Mouse (Mus musculus) neural tube, embryonic 11.5 days (tissue): ENCODE results near the gene F13a1. TPM values are rescaled to one million over a fixed set of nuclear protein-coding genes. Genes with fewer than 3 reads are reported as not detected.

Experiments used
- ATAC-seq: fragments of 200-750 bp; cut with Nextera tagmentation; 2 replicates; pipeline ENCODE4 v1.8.0; 2017; ENCODE audit warnings: moderate number of reproducible peaks, mild to moderate bottlenecking, moderate TSS enrichment, moderate library complexity; ENCODE audit not compliant: insufficient read depth, low FRiP score, low TSS enrichment
- DNase-seq: peaks from one replicate; pipeline ENCODE4 v3.0.0-alpha.2; 2015; ENCODE audit warnings: low spot score
- H3K27ac ChIP-seq: fragments of 300-500 bp; sonication (generic); 2 replicates; pipeline ENCODE4 v1.5.1; 2014; ENCODE audit warnings: low read depth, mild to moderate bottlenecking, low read length
- H3K27me3 ChIP-seq: fragments of 300-500 bp; sonication (generic); 2 replicates; pipeline ENCODE4 v1.6.1; 2014; ENCODE audit warnings: mild to moderate bottlenecking, low read length, mixed read lengths; ENCODE audit not compliant: control insufficient read depth, insufficient read depth
- H3K36me3 ChIP-seq: fragments of 300-500 bp; sonication (generic); 2 replicates; pipeline ENCODE4 v1.6.1; 2014; ENCODE audit warnings: mild to moderate bottlenecking, low read length, moderate library complexity, mixed read lengths; ENCODE audit not compliant: control insufficient read depth, insufficient read depth
- H3K4me1 ChIP-seq: fragments of 300-500 bp; sonication (generic); 2 replicates; pipeline ENCODE4 v1.6.1; 2014; ENCODE audit warnings: low read length, mixed read lengths; ENCODE audit not compliant: control insufficient read depth, insufficient read depth
- H3K4me2 ChIP-seq: fragments of 300-500 bp; sonication (generic); 2 replicates; pipeline ENCODE4 v1.6.1; 2014; ENCODE audit warnings: low read depth, mild to moderate bottlenecking, moderate library complexity
- H3K4me3 ChIP-seq: fragments of 300-500 bp; sonication (generic); 2 replicates; pipeline ENCODE4 v1.5.1; 2014; ENCODE audit warnings: low read depth, low read length
- H3K9ac ChIP-seq: fragments of 300-500 bp; sonication (generic); 2 replicates; pipeline ENCODE4 v1.6.1; 2014; ENCODE audit warnings: mild to moderate bottlenecking, low read length
- H3K9me3 ChIP-seq: fragments of 300-500 bp; sonication (generic); 2 replicates; pipeline ENCODE4 v1.6.1; 2016; ENCODE audit warnings: low read length; ENCODE audit not compliant: control insufficient read depth
- WGBS: fragments of 180-500 bp; shearing (Covaris S2); extraction: QIAGEN DNeasy Blood & Tissue Kit; methylation state at CpG from one replicate; pipeline ENCODE4 v1.1.7; 2014; 5-methylcytosine and 5-hydroxymethylcytosine counted together
- polyA plus RNA-seq: library from polyadenylated mRNA; unstranded; fragments of >200 nt; fragmentation: Nextera tagmentation; extraction: Ambion mirVana; gene quantifications from 2 replicates; pipeline ENCODE4 v1.2.1, GENCODE M21; 2014

Gene F13a1
- polyA plus RNA-seq, 1 experiment from 2014 or later: 5.7 TPM

DNA sequence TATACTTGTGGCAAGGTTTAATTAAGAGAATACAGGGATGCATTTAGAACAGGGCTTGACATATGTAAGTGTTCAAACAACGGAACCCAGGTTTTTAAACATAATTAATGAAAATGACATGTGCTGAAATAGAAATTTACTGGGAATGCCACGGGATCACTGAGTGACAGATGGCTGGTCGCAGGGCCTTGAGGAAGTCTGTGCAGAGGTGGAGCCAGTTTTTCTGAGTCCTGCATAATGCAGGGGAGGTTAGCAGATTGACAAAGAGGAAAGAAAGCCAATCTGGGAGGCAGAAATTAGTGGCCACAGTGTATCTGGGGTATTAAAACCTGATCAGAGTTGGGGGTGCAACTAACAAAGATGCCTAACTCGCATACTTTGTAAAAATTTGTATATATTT lies 130.3 kb downstream of the F13a1 start:
- WGBS: 71% methylated on average over 4 of the region's 4 CpGs
- Histone ChIP-seq H3K4me3 (no peak overlapping the region), H3K27ac (no peak overlapping the region), H3K9ac (no peak overlapping the region), H3K4me2 (no peak overlapping the region), H3K4me1 (no peaks in the 10 kb centered on the region), H3K36me3 (no peaks in the 10 kb centered on the region), H3K9me3 (no peaks in the 10 kb centered on the region), H3K27me3 (no peaks in the 10 kb centered on the region)
- ATAC-seq: no peak
- no peak for DNase-seq

DNA sequence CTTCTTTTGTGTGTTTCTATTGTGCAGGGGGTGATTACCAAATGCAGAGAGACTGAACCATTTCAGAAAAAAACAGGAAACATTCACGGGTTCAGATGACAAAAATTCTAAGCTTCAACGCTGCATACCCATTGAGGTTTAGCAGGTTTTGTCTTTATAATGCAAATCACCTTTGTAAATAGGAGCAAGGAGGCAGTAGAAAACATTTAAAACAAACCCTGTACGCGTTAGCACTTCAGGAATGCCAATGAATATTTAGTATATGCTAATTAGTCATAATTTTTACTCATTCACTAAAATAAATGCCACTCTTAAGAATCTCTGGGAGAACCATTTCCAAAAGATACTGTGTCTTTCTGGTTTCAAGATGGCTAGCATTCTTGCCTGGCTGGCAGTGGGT lies 146.2 kb downstream of the F13a1 start:
- 43% methylated on average over 4 of the region's 4 CpGs for WGBS
- no peaks in the 10 kb centered on the region for H3K9me3 ChIP-seq
- no peaks in the 10 kb centered on the region for H3K27me3 ChIP-seq
- no peak for DNase-seq
- no peak overlapping the region for H3K4me3 ChIP-seq
- H3K9ac ChIP-seq: no peak overlapping the region
- no peak for ATAC-seq
- no peak overlapping the region for H3K27ac ChIP-seq
- no peak overlapping the region for H3K4me2 ChIP-seq
- H3K4me1 ChIP-seq: no peaks in the 10 kb centered on the region
- no peaks in the 10 kb centered on the region for H3K36me3 ChIP-seq

DNA sequence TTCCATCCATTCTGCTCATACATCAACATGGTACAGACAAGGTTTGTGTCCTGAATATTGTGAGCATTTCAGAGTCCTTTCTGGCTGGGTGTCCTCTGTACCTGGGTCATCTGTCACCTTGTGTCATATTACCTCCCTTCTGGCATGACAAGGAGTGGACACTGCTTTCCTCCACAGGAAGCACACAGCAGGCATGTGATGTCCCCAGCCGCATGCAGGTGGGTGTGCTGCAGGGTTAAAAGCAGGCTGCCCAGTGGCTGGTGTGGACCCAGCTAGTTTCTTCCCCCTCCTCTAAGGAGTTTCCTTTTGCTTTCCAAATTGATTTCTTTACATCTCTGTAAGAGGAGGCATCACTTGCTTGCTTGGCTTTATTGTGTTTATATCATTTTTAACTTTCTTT lies 146.6 kb downstream of the F13a1 start:
- DNase-seq (no peak), ATAC-seq (no peak)
- Histone ChIP-seq H3K27me3 (no peaks in the 10 kb centered on the region), H3K36me3 (no peaks in the 10 kb centered on the region), H3K27ac (no peak overlapping the region), H3K9me3 (no peaks in the 10 kb centered on the region), H3K4me2 (no peak overlapping the region), H3K4me3 (no peak overlapping the region), H3K9ac (no peak overlapping the region), H3K4me1 (no peaks in the 10 kb centered on the region)
- WGBS: 53% methylated on average over 1 of the region's 1 CpGs

DNA sequence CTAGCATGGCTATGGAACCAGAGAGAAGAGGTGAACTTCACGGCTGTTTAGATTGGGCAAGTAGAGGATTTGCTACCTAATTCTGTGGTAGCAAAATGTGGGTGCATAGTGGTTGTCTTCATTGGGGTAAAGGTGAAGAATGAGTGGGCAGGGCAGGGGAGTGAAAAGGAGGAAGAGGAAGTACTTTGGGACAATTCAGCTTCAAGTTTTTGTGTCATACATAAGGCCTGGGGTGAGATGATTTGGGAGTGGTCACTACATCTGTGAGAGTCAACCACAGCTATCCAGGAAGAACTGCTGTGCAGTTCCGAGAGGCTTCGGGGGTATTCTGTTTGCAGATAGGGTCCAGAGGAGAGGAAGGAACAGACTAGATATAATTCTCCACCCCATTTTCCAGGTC lies 148.4 kb downstream of the F13a1 start:
- Histone ChIP-seq H3K27me3 (no peaks in the 10 kb centered on the region), H3K9me3 (no peaks in the 10 kb centered on the region), H3K9ac (no peak overlapping the region), H3K27ac (no peak overlapping the region), H3K36me3 (no peaks in the 10 kb centered on the region), H3K4me3 (no peak overlapping the region), H3K4me1 (no peaks in the 10 kb centered on the region), H3K4me2 (no peak overlapping the region)
- WGBS: 88% methylated on average over 3 of the region's 3 CpGs
- DNase-seq (no peak), ATAC-seq (no peak)

DNA sequence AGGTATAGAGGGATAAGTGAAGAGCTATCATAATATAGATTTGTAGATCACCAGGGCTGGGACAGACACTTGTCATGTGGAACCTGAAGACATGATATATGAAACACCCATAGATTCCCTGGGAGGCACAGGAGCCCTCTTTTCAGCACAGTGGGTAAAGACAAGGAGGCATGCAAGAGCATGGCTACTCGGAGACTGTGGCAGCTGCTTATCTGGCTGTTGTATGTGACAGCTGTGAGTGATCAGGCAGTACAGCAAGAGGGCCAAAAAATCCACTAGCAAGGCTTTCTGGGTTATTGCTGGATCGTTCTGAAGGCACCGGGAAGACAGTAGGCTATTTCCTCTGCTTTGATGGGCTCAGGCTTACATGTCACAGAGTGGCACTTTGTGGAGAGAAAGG lies 149.0 kb downstream of the F13a1 start:
- no peaks in the 10 kb centered on the region for H3K36me3 ChIP-seq
- 67% methylated on average over 3 of the region's 3 CpGs for WGBS
- H3K9ac ChIP-seq: no peak overlapping the region
- H3K27ac ChIP-seq: no peak overlapping the region
- no peaks in the 10 kb centered on the region for H3K27me3 ChIP-seq
- H3K9me3 ChIP-seq: no peaks in the 10 kb centered on the region
- no peaks in the 10 kb centered on the region for H3K4me1 ChIP-seq
- H3K4me3 ChIP-seq: no peak overlapping the region
- no peak for ATAC-seq
- no peak overlapping the region for H3K4me2 ChIP-seq
- no peak for DNase-seq

DNA sequence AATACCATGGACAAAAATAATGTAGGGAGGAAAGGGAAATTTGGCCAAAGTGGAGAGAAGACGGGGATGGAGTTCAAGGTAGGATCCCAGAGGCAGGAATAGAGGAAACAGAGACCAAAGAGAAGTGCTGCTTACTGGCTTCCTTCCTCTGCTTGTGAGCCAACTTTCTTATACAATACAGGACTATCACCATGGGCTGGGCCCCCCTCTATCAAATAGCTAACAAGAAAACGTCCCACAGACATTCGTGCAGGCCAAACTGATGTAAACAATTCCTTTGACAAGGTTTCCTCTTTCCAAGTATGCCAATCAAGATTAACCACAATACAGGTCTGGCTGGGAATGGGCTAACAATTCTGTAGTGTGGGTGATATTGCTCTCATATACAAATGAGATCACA lies 154.0 kb downstream of the F13a1 start:
- Histone ChIP-seq H3K4me2 (no peak overlapping the region), H3K9me3 (no peaks in the 10 kb centered on the region), H3K36me3 (no peaks in the 10 kb centered on the region), H3K27me3 (no peaks in the 10 kb centered on the region), H3K4me3 (no peak overlapping the region), H3K4me1 (no peaks in the 10 kb centered on the region), H3K9ac (no peak overlapping the region), H3K27ac (no peak overlapping the region)
- DNase-seq: no peak
- 77% methylated on average over 3 of the region's 3 CpGs for WGBS
- no peak for ATAC-seq

DNA sequence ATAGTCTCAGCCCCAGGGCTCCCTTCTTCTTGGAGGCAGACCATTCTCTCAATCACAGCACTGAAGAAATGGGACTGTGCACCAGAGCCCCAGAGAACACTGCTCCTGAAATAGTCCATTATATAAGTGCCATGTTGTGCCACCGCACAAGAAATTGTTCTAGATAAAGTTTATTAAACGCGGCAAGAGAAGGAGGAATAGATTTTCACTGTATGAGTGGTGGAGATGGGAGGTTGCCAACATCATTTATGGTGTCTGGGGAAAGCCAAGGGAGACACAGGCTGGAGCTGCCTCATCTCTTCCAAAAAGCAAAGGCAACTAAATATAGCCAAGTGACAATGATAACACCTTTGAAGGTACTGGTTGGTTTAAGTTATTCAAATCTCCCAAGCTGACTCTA lies 156.3 kb downstream of the F13a1 start:
- ATAC-seq (no peak), DNase-seq (no peak)
- 96% methylated on average over 3 of the region's 3 CpGs for WGBS
- Histone ChIP-seq H3K27ac (no peak overlapping the region), H3K4me1 (no peaks in the 10 kb centered on the region), H3K4me3 (no peak overlapping the region), H3K9me3 (no peaks in the 10 kb centered on the region), H3K36me3 (no peaks in the 10 kb centered on the region), H3K4me2 (no peak overlapping the region), H3K27me3 (no peaks in the 10 kb centered on the region), H3K9ac (no peak overlapping the region)

DNA sequence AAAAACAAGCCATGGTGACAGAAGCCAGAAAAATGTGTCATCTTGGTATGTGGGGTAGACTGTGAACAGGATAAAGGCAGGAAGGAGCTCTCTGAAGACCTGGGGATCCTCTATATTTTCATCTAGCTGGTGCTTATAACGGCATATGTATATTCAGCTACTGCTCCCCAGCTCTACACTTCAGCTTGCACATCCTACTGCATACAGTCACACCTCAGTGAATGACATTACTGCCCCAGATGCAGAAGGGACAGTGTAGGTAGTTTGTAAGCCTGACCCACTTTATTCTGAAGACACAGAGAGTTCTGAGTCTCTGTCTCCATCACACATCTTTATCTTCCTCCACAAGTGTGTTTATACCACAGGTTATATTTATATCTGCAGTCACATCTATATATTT lies 157.8 kb downstream of the F13a1 start:
- 83% methylated on average over 1 of the region's 1 CpGs for WGBS
- no peak for ATAC-seq
- no peak overlapping the region for H3K4me3 ChIP-seq
- H3K36me3 ChIP-seq: no peaks in the 10 kb centered on the region
- no peaks in the 10 kb centered on the region for H3K9me3 ChIP-seq
- no peak for DNase-seq
- no peak overlapping the region for H3K4me2 ChIP-seq
- no peak overlapping the region for H3K9ac ChIP-seq
- H3K27ac ChIP-seq: no peak overlapping the region
- no peaks in the 10 kb centered on the region for H3K27me3 ChIP-seq
- H3K4me1 ChIP-seq: no peaks in the 10 kb centered on the region

DNA sequence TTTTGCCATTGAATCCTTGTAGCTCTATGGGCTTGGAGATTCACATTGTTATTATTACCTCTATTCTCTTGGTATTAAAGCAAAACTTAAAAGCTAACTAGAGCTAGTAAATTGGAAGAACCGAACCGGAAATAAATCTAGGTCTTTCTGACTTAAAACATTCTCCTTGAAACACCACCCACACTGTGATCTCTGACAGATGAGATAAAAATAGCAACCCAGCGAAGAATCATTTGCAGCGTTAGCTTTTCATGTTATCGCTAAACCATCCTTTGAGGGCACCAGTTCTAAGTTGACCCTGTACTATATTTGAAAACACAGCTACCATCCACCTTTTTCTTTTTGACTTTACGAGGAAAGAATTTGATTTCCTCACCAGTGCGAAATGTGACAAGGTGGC lies 164.1 kb downstream of the F13a1 start:
- Histone ChIP-seq H3K27me3 (no peaks in the 10 kb centered on the region), H3K9ac (no peak overlapping the region), H3K4me3 (no peak overlapping the region), H3K4me1 (no peaks in the 10 kb centered on the region), H3K9me3 (no peaks in the 10 kb centered on the region), H3K4me2 (no peak overlapping the region), H3K36me3 (no peaks in the 10 kb centered on the region), H3K27ac (no peak overlapping the region)
- DNase-seq: no peak
- ATAC-seq: no peak
- WGBS: 93% methylated on average over 7 of the region's 7 CpGs
